Mouse (Mus musculus): ENCODE measurements around the gene Fam206a.

- TF ChIP-seq CTCF (IDR thresholded peaks at IDR 0.05; ENCODE audit: control insufficient read depth, insufficient read depth, low read length) (no peak), POLR2A (IDR thresholded peaks at IDR 0.05; ENCODE audit: borderline replicate concordance, control insufficient read depth, low read depth, low read length) (no peak)
Observed at GRCm38 (mm10) chr4:56858733-56859132, 56.6 kb downstream of the Fam206a start.
